ENCODE assay signal across 29 mouse cellular contexts in genomic region chr19:17368557-17368956, GRCm38 (mm10).
"Had no signal": no experiment of that assay in that cellular context is flagged by ENCODE, and none has a peak within 500 bp of the region (broad histone marks: within the 10 kb centered on the region; RNA-seq: fewer than 3 reads in every experiment).

No protein-coding gene starts in this region.

- H3K36me3 ChIP-seq: heart, embryonic 10.5 days; heart, embryonic 13.5 days; heart, embryonic 15.5 days; hindbrain, embryonic 10.5 days; hindbrain, embryonic 12.5 days; intestine, embryonic 15.5 days; kidney, embryonic 15.5 days; limb, embryonic 10.5 days; limb, embryonic 12.5 days; liver, embryonic 13.5 days; liver, embryonic 15.5 days had no signal

- H3K4me3 ChIP-seq: gastrocnemius, adult 2 months; heart, embryonic 10.5 days; heart, embryonic 13.5 days; heart, embryonic 15.5 days; hindbrain, embryonic 10.5 days; hindbrain, embryonic 12.5 days; intestine, embryonic 15.5 days; kidney, embryonic 15.5 days; layer of hippocampus, adult 2 months; left cerebral cortex, adult 2 months; limb, embryonic 10.5 days; limb, embryonic 12.5 days; liver, embryonic 13.5 days; liver, embryonic 15.5 days had no signal

- H3K27ac ChIP-seq: gastrocnemius, adult 2 months; heart, embryonic 10.5 days; heart, embryonic 13.5 days; heart, embryonic 15.5 days; hindbrain, embryonic 10.5 days; hindbrain, embryonic 12.5 days; hindbrain, embryonic 14.5 days; intestine, embryonic 15.5 days; kidney, embryonic 15.5 days; kidney, postnatal 0 days; layer of hippocampus, adult 2 months; left cerebral cortex, adult 2 months; limb, embryonic 10.5 days; limb, embryonic 12.5 days; liver, embryonic 13.5 days; liver, embryonic 15.5 days had no signal

- DNase-seq: gastrocnemius, adult 2 months; gastrocnemius, postnatal 10 days; gastrocnemius, postnatal 25 days; heart, postnatal 10 days; heart, postnatal 4 days; kidney, adult 18-20 months; kidney, adult 9 months; kidney, postnatal 14 days; kidney, postnatal 4 days; liver; liver, embryonic 13.5 days had no signal

- ATAC-seq: hindbrain, embryonic 16.5 days; inflammation-experienced regulatory T-cells, adult 6 months; intestine, embryonic 15.5 days; intestine, postnatal 0 days had no signal

- H3K27me3 ChIP-seq: heart, embryonic 13.5 days; heart, embryonic 15.5 days; hindbrain, embryonic 12.5 days; intestine, embryonic 15.5 days; kidney, embryonic 15.5 days; limb, embryonic 12.5 days; liver, embryonic 13.5 days; liver, embryonic 15.5 days had no signal

- H3K4me1 ChIP-seq: heart, embryonic 15.5 days; hindbrain, embryonic 10.5 days; hindbrain, embryonic 12.5 days; intestine, embryonic 15.5 days; kidney, embryonic 15.5 days; limb, embryonic 10.5 days; limb, embryonic 12.5 days had no signal

- H3K9me3 ChIP-seq: heart, embryonic 10.5 days; heart, embryonic 13.5 days; heart, embryonic 15.5 days; hindbrain, embryonic 10.5 days; hindbrain, embryonic 12.5 days; intestine, embryonic 15.5 days; kidney, embryonic 15.5 days; limb, embryonic 10.5 days; limb, embryonic 12.5 days; liver, embryonic 13.5 days; liver, embryonic 15.5 days had no signal

- H3K9ac ChIP-seq: heart, embryonic 13.5 days; heart, embryonic 15.5 days; hindbrain, embryonic 12.5 days; hindbrain, embryonic 14.5 days; intestine, embryonic 15.5 days; kidney, embryonic 15.5 days; limb, embryonic 12.5 days; liver, embryonic 13.5 days; liver, embryonic 15.5 days had no signal

- H3K4me2 ChIP-seq: heart, embryonic 13.5 days; heart, embryonic 15.5 days; hindbrain, embryonic 12.5 days; hindbrain, embryonic 14.5 days; intestine, embryonic 15.5 days; kidney, embryonic 15.5 days; limb, embryonic 12.5 days; liver, embryonic 11.5 days; liver, embryonic 13.5 days; liver, embryonic 15.5 days had no signal
